Mouse (Mus musculus) heart, postnatal 14 days (tissue): ENCODE results near the gene 5330417C22Rik. TPM values are rescaled to one million over a fixed set of nuclear protein-coding genes. Genes with fewer than 3 reads are reported as not detected.
A peak's percentile ranks its signal among the peaks of the same experiment; 100 is the strongest.

Experiments
- DNase-seq, 2 experiments: peaks; one replicate each; pipeline ENCODE4 v3.0.0; 2021 to 2022
- intact Hi-C: fragments of 180-260 bp; cut with DNase I; formaldehyde crosslinking; loops from one replicate; pipeline ENCODE4 v1.15.1; 2025
- microRNA-seq, 2 experiments: library from miRNA; unstranded; fragments of <30 nt; microRNA quantifications; one replicate each; pipeline ENCODE4 v1.2.0; 2021 to 2022
- total RNA-seq, 2 experiments: library from RNA; stranded (reverse); gene quantifications; 2 replicates each; pipeline ENCODE4 v1.2.3; 2021

Gene 5330417C22Rik
- total RNA-seq, 2 experiments from 2014 or later, result 0.24 to 0.81 TPM

DNA sequence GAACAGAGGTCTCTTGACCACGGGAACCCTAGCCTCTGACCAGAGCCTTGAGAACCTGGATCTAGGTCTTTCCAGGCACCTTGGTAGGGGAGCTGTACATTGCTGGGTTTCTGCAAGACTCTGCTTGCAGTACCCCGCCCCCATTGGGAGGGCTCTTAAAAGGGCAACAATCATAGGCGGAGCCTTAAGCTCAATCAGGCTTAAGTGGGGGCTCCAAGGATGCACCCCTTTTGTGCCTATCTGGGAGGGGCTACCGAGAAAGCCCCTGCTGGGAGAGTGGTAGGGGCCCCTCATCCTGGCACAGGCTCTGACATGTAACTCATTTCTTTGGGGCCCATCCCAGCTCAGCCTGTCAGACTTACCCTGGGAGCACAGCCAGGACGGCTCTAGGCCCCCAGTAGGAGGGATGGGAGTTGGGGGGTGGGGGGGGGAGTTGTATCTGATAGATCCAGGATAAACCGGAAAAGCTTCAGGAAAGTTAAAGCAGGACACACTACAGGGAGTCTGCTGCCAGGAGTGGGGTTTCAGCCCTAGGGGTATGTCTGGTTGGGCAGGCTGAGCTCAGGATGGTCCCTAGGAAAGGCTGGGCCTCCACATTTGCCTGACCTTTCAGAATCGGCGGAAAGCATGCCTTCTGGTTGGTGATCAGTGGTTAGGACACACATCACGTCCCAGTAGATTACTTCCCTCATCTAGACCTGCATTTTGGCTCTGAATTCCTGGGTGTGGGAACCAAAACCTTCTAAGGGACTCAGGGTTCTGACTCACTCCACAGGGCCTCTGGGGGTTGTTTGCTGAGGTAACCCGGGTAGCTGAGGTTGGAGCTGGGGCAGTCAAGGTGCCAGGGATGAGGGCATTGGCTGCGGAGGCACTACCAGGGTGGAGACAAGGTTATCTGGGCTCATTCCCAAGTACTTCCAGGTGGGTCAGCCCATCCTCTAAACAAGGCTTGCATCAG lies 112.2 kb downstream of the 5330417C22Rik start:
- DNase-seq, result peak in 1 of 2 experiments; percentile 24
- intact Hi-C loops, result no loop called here

DNA sequence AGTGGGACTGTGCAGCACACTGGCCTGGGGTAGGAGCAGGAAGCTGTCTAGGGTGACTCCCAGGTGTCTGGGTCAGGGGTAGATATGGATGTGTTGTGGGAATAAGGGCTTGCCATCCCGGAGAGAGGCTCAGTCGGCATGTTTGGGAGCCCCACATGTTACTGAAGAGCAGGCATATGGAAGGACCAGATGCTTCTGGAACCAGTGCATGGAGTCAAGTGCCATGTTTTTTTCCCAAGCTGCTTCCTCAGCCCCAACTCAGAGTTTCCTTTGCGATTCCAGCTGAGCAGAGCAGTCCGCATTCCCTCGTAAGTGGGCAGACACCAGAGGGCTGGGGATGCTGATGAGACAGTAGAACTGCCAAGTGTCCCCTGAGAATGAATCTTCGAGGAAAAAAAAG lies 113.3 kb downstream of the 5330417C22Rik start:
- no peak for DNase-seq
- intact Hi-C loops, result no loop called here

DNA sequence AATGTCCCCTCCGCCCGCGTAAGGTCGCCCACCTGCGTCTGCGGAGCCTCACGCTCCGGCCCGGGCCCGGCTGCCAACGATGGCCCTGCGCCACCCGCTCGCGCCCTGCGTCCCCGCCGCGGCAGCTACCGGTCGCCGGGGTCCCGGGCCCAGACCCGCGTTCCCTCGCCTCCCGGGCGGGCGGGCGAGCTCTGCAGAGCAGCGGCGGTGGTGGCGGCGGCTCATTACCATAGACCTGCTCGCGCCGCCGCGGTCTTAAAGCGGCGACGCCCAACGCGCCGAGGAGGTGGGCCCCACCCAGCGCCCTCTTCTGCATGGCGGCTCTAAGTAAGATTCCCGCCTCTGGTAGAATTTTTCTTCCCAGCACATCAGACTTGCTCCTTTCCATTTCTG lies 120.5 kb downstream of the 5330417C22Rik start:
- DNase-seq, result peak; percentile 77 to 80

DNA sequence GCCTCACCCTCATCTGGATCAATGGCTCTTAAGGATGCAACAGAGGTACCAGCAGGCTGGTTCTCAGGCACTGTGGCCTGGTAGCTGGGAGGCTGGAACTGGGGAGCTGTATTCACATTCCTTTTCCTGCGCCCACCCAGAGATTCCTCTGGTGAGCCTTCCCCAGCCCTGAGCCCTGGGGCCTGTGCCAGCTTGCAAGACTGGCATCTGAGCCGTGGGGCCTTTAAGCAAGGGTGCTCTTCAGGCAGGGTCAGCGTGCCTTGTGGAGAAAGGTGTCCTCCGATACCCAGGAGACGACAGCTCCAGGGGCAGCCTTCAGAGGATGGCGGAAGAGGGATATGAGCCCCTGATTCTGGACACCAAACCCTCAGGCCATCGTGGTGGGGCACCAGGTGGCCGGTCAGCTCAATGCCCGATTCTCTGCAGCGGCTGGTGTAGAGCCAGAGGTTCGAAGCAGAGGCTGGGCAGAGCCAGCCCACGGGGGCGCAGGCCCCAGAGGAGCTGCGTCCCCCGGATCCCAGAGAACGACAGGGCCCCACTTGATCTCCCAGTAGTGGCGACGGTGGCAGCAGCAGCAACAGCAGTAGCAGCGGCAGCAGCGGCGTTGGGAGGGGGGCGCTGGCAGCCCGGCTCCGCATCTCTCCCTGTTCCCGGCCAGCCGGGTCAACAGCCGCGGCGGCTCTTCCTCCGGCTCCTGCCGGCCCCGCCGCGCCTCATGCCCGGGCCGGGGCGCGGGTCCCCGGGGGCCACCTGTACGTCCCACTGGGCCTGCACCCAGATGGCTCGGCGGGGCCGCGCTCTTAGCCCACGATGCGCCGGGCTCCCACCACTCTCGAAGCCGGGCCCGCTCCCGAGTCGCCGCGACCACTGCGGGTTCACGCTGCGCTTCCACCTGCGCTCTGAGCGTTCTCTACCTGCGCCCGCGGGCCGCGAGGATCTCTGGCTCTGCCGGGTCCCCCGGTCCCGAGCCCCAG lies 121.2 kb downstream of the 5330417C22Rik start, which contains the start of gene Celsr2:
Celsr2 (minus strand) TSS at position 696 of the 974 bp plus-strand sequence.
- intact Hi-C loops, result no loop called here
- peak; percentile 29 to 36 for DNase-seq

More for the DNA sequence above, 120.5 kb downstream of the 5330417C22Rik start:
- intact Hi-C loops, result no loop called here

DNA sequence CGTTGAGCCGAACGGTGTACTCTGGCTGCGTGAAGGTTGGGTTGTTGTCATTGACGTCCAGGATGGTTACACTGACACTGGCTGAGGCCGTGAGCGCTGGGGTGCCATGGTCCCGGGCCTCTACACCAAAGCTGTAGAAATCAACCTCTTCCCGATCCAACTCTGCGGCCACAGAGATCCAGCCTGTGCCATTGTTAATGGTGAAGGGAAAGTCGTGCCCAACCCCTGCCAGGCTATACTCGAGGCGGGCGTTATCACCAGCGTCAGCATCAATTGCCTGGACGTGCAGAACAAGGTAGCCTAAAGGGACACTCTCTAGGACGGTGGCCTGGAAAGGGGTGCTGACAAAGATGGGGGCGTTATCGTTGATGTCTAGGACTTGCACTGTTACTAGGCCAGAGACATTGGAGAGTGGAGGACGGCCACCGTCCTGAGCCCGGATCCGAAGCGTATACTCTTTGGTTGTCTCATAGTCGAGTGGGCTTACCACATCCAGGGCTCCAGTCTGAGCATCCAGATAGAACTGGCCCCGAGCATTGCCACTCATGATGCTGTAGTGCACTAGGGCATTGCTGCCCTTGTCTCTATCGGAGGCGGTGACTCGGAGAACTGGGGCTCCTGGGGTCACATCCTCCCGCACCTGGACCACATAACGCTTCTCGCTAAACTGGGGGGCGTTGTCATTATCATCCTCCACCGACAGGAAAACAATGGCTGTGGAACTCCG lies 122.5 kb downstream of the 5330417C22Rik start:
- intact Hi-C loops, result no loop called here
- no peak for DNase-seq

DNA sequence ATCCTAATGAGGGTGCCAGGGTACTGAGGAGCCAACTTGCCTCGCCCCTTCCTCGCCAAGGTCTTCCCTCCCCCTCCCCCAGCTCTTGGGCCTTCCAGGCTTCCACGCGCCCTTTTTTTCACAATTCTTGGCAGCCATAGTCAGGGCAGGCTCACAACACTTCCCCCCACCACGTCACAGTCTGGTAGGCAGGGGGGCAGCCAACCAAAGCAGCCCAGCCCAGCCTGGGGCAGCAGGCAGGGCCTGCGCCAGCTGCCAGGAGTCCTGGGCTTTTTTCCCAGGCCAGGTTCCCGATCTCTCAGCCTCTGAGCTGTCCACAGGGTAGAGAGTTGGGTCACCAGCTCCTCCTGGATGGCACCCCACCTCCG lies 124.6 kb downstream of the 5330417C22Rik start:
- DNase-seq, result peak in 1 of 2 experiments; percentile 40
- intact Hi-C loops, result no loop called here

DNA sequence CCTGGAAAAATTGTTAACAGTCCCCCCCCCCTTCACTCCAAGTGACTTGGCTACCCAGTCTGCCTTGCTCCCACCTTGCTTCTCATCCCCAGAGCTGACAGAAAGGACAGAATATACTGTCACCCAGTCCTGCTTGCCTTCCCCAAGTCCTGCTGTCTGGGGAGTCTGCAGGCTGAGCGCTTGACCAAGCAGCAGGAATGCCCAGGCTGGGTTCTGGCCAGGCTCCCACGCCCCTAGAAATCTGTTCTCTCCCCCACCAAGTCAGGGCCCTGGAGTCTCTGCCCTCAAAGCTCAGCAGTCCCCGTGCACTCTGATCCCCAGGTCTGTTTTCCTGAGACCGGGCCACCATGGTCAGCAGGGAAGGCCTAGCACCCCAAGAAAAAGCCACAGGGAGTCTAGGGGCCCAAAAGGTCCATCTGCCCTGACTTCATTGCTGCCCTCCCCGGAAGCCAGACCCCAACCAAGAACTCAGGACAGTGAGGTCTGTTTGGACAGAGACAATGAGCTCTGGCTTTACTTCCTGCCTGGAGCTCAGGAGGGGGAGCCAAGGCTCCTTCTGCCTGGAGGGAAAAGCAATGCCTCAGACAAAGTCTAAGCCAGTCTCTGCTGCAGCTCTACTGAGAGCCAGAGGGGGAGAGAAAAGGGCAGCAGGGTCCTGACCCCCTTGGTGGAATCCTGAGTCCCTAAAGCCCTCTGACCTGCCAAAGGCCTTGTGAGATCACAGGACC lies 125.1 kb downstream of the 5330417C22Rik start:
- intact Hi-C loops, result no loop called here
- no peak for DNase-seq

DNA sequence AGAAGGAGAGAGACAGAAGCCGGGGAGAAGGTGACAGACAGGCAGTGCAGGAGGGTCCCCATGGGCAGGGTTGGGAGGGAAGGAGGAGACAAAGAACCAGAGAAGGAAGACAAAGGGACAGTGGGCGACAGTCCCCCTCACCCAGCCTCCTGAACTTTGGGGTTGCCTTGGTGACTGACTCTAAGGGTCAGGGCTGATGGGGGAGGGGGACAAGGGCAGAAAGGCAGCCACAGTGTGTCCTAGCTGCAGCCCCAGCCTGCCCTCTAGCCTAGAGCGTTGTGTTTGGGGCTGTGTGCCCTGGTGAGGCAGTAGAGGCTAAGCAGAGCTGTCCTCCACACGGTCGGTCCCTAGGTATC lies 126.0 kb downstream of the 5330417C22Rik start:
- DNase-seq, result no peak
- intact Hi-C loops, result no loop called here

DNA sequence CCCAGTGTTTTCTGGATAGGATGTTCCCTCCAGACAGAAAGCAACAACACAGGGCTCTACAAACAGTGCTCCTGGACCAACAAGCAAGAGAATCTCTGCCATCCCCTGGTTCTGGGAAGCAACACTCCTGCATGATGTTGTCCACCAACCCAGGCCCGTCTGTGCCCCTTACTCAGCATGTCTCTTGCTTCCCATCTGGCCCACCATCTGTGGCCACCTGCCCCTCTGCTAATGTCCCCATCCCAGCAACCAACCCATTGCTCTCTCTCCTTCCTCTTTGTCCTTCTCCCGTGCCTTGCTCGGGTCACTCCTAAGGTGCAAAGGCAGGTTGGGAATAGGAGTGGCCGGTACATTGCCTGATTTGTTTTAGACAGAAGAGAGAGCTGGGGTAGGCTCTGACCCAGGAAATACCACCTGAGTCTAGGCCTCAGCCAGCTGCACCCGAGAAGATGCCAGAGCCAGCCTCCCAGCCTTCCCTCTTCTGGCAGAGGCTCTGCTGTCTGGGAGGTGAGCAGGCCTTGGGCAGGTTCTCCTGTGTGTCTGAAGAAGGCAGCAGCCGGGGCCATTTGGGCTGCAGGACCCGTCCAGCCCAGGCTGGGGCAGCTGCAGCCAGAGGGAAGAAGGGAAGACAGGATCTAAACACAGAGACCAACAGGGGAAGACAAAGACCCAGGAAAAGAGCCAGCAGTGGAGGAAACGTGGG lies 126.5 kb downstream of the 5330417C22Rik start:
- DNase-seq, result no peak
- intact Hi-C loops, result loop anchor here (10.0 kb wide), 1 partner anchor 235 kb away; no protein-coding TSS in a partner anchor

DNA sequence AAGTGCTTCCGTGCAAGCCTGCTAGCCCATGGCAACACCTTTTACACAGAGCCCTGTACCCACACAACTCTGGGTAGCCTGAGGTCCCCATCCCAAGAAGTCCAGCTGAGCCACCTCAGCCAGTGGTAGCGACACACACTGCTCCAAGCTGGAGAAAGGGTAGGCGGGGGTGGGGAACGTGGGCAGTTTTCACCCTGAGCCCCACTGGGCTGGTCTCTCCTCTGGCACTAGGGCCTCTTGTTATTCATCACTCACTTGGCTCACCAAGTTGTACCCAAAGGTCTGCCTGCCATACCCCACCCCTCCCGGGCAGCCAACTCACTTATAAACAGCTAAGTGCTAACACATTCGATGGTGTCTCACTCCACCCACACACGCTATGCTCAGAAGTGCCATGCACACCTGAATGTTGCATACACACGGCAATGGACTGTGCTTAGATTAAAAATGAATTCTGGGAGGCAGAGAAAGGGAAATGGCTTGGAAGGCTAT lies 127.8 kb downstream of the 5330417C22Rik start:
- DNase-seq, result no peak
- intact Hi-C loops, result loop anchor here (10.0 kb wide), 1 partner anchor 236 kb away; no protein-coding TSS in a partner anchor

DNA sequence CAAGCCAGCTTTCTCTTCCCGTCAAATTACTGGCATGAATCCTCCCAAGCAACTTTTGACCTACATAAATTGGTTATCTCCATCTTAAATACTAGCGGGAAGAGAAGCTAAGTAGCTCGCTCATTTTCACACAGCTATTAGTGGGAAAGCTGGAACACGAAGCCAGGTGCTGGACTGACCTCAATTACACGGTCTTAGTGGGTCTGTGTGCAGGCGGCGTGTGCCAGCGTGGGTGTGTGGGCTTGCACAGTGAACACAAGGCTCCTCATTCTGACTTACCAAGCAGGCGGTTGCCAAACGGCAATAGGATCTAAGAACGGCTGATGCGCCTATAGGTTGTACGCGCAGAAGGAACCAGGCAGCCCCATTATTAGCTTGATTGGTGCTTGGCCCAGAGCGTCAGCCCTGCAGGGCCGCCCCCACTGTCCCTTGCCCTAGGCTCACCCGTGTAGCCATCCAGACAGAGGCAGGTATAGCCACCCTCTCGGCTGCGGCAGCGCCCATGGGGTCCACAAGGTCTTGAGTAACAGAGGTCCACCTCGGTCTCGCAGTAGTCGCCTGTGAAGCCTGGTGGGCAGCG lies 129.9 kb downstream of the 5330417C22Rik start:
- intact Hi-C loops, result loop anchor here (10.0 kb wide), 1 partner anchor 238 kb away; no protein-coding TSS in a partner anchor

More for the DNA sequence above, 129.9 kb downstream of the 5330417C22Rik start:
- DNase-seq, result no peak

Small RNAs within 50 kb of the gene (microRNA-seq; reads per million reads assigned to microRNA genes)
- gene Gm22860, result 0 reads per million in 2 experiments

Other genes with a start within 250 kb of the 5330417C22Rik start
- 10 to 100 TPM; 18.9 to 53.7 TPM for gene Mybphl, start 171.6 kb downstream of the 5330417C22Rik start, total RNA-seq
- 1 to 10 TPM; 1.1 to 1.7 TPM for gene Psrc1, start 152.7 kb downstream of the 5330417C22Rik start, total RNA-seq
- 1 to 10 TPM; 5.4 to 5.9 TPM for gene Celsr2, start 121.0 kb downstream of the 5330417C22Rik start, total RNA-seq
- 10 to 100 TPM; 77.8 to 81.7 TPM for gene Sars, start 91.3 kb downstream of the 5330417C22Rik start, total RNA-seq
- not detected for gene 1700013F07Rik, start 2.4 kb downstream of the 5330417C22Rik start, total RNA-seq
- 10 to 100 TPM; 25.4 to 25.6 TPM for gene Tmem167b, start 25.9 kb upstream of the 5330417C22Rik start, total RNA-seq
- 10 to 100 TPM; 17.3 to 17.8 TPM for gene Taf13, start 35.2 kb upstream of the 5330417C22Rik start, total RNA-seq
- gene Wdr47, start 54.7 kb upstream of the 5330417C22Rik start, total RNA-seq, result 1 to 10 TPM; 8.9 to 9.0 TPM
- gene Clcc1, start 117.4 kb upstream of the 5330417C22Rik start, total RNA-seq, result 10 to 100 TPM; 35.5 to 36.0 TPM
- 1 to 10 TPM; 3.7 to 5.1 TPM for gene Gpsm2, start 185.8 kb upstream of the 5330417C22Rik start, total RNA-seq
- under 1 TPM in 1 of 2 experiments, not detected in 1; 0.07 TPM for gene Aknad1, start 203.1 kb upstream of the 5330417C22Rik start, total RNA-seq